Mouse (Mus musculus) cerebellum, postnatal 4 days (tissue): ENCODE data around the gene Pla2g2f.

Experiments
- DNase-seq, 2 experiments: peaks; one replicate each; pipeline ENCODE4 v3.0.0; 2022; ENCODE audit warnings: low spot score in 2 of 2, mixed read lengths in 1 of 2

The Pla2g2f gene

DNA sequence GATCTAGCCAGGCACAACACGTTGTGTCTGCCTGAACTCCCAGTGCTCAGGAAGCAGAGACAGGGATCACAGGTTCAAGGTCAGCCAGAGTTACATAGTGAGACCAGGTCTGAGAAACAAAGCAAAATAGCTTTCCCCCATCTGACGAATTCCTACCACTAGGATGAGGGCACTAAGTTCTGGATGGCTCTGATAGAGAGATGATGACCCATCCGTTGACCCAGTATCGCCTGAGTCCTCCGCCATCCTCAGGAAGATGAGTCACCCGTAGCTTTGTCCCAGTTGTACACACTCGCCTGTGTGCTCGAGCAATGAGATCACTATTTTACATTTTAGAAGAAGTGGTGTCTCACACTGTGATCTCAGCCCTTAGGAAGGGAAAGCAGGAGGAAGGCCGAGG, 4.8 kb upstream of the Pla2g2f start:
- DNase-seq, result no peak

DNA sequence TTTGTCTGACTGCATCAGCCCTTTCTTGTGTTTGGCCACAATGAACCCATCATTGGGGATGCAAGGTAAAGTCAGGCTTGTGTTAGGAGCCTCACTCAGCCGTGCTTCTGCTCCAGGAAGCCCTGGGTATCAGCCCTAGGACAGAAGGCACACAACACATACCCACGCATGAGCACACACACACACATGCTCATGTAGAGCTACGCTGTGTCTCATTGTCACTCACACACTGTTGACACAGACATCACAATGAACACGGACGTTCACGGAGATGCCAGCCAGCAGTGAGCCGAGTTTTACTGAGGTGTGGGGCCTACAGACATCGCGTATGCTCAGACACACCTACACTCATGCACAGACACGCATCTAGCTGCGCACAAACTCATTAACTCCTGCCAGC, 1.4 kb downstream of the Pla2g2f start:
- no peak for DNase-seq

DNA sequence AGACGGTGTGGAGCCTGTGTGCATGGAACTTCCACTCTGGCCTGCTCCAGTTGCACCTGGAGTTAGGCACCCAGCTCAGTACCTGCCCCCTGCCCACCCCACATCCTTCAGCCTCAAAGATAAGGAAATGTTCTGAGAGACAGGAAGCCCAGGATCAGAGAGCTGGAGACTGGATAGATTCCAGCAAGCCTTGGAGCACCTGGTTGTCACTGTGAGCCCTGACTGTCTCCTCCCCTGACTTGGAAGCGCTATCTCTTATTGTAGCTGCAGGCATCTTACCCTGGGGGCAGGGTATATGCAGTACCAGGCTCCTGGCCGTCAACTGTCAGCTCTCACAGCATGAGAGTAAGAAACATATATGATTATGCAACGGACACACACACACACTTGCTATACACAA, 2.0 kb downstream of the Pla2g2f start:
- DNase-seq, result no peak

DNA sequence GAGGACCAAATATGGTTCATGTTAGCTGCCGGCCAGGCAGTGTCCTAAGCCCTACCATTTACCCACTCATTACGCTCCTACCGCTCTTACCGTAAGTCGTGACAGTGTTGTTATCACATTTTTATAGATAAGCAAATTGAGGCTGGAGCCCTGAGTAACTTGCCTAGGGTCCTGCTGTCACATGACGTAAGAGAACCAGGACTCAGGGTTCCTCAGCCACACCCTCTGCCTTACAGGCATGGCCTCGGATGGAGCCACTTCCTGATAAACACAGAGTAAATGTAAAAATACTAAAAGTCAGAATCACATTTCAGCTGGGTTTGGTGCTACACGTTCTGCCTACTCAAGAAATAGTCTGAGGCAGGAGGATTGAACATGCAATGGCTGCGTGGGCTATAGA, 3.0 kb downstream of the Pla2g2f start:
- no peak for DNase-seq

DNA sequence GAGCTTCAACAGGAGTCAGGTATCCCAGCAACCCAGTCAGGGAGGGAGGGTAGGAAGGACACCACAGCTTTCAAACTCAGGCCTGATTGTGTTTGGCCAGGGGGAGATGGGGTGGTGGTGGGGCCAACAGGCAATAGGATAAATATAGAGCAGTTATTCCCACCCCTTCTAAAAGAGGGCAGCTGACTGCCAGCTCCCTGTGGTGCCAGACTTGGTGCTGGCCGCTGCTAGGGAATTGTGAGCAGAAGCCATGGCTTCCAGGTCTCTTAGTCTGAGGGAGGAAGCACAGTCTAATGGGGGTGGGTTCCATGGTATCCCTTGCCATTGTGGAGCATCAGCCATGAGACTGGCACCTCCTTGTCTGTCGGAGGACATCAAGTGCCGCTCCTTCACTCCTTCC, 3.8 kb downstream of the Pla2g2f start:
- no peak for DNase-seq

DNA sequence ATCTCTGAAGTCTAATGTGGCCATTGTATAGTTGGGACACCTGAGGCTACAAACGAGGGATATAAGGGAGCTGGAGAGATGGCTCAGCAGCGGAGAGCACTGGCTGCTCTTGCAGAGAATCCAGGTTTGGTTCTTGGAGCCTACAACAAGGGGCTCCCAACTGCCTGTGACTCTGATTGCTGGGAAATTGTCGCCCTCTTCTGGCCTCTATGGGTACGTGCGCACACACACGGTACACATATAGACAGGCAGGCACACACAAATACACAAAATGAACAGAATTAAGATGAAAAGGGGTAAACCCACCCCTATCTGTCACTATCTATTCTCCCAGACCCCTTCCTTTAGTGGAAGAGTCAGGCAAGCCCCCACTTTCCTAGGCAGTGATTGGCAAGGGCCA, 4.8 kb downstream of the Pla2g2f start:
- no peak for DNase-seq

DNA sequence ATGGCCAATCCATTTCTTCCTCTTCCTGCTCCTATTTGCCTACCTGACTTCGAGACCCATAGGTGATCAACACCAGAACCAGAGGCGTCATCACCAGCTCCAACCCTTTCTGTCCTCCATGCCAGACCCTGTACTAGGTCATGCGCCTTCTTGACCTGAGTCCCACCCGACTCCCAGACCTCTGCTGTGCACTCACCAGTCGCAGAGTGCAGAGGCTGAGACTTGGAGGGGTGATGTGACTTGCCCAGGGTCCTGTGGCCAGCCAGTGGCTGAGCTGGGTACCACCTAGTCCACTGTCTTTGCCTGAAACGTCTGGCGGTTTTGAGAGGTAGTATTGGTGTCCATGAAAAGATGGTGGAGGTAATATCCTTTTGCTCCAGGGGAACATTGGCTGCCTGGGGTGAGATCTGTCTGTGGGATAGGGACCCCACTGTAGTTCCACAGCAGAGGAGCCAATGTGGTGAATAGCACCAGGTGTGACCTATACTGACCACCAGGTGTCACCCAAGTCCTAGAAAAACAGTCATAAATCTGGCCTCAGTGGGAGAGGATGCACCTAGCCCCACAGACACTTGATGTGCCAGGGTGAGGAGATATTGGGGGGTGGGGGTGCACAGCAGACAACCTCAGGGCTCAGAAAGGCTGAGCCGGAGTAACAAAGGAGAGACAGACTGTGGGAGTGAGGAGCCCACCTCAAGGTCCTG, 8.9 kb downstream of the Pla2g2f start:
- DNase-seq, result peak; percentile 35 to 52

DNA sequence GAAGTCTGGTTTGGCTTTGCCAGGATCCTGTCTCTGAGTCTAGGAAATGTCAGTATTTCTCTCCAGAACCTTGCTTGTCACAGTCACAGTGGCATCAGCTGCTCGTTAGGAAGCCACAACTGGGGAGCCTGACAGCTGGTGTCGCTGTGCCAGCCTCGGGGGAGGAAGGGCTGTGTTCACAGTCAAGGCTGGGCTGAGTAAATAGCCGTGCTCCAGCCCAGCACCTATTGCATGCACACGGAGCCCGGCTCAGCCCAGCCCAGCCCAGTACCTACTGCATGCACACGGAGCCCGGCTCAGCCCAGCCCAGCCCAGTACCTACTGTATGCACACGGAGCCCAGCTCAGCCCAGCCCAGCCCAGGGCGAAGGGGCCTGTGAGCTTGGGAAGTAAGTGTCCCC, 9.6 kb downstream of the Pla2g2f start:
- DNase-seq, result no peak

DNA sequence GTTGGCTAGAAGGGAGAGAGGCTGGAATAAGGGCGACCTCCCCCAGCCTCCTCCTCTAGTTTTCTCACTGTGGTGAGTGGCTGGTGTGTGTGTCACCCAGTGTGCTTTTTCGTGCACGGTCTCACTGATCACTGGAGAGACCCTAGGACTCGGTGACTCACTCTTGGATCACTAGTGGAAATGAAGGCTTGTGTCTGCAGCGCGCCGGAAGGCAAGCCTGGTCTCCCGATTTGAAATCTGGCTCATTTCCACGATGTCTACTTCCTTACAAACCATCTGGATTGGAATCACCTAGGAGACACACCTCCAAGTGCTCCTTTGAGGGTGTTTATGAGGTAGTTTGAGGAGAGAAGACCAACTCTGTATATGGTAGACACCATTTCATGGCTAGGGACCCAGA, 10.6 kb downstream of the Pla2g2f start:
- no peak for DNase-seq

DNA sequence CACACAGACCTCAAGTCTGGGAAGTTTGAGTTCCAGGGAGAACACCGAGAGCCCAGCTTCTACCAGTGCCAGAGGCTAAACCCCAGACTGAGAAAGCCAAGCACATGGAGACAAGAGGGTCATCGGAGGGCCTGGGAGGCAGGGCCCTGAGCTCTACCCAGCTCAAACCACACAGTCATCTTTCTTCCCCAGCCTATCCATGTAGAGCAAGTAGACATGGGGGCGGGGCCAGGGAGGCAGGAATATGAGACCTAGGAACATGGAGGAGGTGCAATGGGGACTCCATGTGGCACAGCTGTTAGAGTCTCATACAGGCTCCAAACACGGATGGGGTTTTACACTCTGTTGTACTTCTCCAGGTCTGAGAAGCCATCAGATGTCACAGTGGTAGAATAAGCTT, 11.5 kb downstream of the Pla2g2f start:
- DNase-seq, result no peak

DNA sequence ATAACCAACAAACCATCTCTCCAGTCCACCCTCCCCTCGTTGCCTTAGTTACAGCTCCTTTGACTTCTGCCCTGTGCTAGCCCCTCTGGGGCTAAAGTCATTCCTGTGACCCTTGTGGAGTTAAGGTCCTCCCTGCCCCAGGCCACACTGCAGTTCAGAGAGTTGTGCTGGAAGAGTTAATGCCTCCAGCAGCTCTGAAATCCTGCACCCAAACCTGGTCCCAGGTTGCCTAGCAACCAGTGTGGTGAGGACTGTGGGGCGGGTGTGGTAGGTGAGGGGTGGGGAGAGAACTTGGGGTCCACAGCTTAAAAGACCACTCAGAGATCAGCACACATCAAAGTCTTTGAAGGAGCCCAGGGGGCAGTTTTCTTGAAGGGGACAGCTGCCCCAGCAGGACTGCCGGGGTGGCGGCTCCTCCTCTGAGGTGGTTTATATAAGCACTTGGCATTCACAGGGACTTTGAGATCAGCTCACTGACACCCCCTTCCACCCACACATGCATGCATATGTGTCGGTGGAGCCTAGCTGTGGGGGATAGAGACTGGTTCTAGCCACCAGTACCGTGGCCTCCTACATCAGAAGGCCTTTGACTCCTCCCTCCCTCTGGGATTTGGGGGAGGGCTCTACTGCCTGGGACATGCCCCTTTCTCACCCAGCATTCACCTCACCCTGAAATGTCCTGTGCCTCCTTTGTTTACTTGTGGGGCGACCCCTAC, 18.1 kb downstream of the Pla2g2f start:
- DNase-seq, result no peak

DNA sequence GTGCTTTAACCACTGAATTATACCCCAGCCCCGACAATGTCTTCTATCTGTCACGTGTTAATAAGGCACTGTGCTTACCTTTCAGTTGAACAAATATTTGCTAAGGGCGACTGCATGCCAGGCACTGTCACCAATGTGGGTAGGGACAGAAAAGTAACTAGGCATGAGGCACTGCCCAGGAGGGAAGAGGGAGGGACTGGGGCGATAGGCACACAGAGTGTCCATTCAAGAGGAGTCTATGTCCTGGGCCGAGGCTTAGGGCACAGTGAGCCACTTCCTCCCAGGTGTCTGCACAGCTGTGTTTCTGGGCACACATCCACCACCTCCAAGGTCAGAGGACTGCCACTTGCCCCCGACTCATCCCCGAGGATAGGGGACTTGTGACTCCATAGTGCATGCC, 20.4 kb downstream of the Pla2g2f start, which contains the start of gene Ubxn10:
Gene Ubxn10 (minus strand): TSS at position 137 of the 400 bp plus-strand sequence.
- DNase-seq, result no peak

DNA sequence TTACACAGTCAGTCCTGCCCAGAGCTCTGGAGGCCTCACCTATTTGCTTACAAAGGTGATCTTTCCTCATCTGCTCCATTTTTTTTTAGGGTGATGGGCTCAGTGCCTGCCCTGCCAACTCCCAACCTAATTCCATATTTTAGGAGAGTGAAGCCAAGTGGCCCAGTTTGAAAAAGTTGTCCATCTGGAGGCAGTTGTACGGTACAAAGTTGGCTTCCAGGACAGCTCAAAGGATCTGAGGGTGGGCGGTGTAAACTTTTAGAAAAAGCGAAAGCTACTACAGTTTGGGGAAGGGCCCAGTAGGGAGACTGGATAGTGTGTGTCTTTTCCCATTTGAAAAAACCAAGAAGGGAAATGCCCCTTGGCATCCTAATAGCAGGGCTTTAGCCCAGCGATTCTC, 22.6 kb downstream of the Pla2g2f start:
- no peak for DNase-seq

DNA sequence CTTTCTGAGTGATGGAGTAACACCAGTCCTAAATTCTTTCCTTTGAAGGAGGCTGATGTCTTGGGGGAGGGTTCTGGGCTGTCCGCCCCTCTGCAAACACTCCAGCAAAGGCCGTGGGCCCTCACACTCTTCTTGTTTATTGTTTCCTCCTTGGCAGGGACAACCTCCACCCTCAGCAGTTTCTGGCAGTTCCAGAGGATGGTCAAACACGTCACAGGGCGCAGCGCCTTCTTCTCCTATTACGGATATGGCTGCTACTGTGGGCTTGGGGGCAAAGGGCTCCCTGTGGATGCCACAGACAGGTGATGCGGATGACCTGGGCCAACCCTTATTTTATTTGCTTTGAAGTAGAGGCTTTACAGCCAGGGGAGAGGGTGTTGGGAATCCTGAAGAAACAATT, 23.3 kb downstream of the Pla2g2f start:
- DNase-seq, result no peak

DNA sequence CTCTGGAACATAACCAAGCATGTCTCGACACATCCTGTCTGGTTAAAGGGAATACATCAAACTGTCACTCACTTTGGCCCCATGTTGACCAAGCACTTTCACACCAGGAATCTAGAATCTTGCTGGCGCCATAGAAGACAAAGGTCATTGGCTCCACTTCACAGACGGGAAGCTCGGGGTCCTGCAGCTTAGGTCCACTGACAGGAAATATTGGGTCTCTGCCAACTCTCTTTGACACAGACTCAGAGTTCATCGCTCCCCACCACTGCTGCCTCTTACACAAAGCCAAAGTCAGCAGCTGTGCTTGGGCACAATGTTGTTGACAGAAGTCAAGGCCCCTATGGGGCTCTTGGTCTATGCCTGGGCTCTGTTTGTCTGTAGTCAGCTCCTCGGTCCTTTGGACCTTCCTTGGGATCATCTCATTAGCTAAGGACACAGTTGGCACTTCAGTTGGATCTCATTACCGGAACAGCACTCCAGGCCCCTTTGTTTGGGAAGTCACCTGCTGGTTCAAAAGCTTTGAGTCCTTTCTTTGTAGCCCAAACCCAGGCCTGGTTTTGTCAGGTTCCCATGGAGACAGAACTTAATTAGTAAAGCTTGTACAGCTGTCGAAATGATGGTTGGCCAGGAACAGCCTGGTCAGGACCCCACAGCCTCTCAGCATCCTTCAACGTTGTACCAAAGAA, 28.3 kb downstream of the Pla2g2f start:
- DNase-seq, result no peak

DNA sequence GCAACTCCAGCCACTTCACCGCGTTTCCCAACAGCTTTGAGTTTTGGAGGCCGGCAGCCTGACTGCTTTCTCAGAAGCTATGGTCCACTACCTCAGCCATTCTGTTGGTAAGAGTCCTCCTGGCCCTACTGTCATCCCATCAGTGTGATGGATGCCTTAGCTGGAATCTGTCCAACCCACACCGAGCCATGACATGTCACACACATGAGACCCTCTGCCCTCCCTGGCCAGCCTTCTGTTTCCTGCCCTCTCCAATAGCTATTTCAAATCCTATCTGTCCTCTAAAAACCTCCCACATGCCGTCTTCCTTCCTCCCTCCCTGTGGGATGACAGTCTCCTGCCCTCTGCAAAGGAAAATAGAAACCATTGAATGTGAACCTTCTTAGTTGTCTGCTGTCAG, 31.7 kb downstream of the Pla2g2f start:
- peak in 1 of 2 experiments; percentile 44 for DNase-seq

DNA sequence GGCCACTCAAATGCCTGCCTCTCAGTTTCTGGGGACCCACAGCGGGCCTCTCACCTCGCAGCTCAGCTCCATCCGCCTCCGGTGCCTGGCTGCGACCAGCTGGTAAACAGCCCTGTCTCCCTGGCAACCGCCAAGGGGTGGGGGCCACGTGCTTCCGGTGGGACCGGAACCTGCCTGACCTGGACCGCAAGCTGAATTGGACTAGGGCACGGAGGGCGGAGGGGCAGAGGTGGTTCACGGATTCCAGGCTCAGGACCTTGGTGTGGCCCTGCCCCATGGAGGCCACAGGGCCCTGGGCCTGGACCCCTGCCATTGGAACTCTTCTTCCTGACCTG, 32.3 kb downstream of the Pla2g2f start:
- peak; percentile 32 to 61 for DNase-seq

DNA sequence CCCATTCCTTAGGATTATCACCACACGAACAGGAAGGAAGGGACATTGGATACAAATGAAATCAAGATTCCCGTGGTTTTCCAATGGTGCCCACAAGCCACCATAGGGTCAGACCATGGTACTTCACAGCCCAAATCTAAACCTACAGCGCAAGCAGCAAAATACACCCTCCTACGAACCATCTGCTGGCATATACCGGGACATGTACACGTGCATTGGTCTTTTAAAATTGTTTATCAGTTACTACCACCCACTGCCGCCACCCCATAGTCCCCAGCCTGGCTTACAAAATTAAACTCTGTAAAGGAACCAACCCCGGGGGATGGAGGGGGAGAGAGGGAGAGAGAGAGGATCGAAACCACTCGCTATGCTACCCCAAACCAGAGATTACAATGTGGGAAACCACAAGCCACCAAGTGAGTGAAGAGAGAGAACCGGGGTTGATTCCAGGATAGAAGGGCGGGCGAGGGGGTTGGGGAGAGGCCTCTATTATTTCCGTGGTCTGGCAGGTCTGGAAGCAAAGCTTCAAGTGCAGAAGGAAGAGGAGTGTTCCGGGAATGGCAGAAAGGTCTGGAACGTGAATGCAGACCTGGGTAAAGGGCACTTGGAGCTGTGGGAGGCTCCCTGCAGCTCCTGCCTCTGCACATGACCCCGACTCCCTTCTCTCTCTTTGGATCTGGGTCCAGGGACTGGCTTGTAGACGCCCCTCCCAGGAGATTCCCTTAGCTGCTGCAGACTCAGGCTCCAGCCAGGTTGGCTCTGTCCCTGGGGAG, 32.9 kb downstream of the Pla2g2f start, which contains the start of gene Pla2g2c:
Gene Pla2g2c (plus strand): TSS at position 439 of the 773 bp plus-strand sequence.
- DNase-seq, result no peak

DNA sequence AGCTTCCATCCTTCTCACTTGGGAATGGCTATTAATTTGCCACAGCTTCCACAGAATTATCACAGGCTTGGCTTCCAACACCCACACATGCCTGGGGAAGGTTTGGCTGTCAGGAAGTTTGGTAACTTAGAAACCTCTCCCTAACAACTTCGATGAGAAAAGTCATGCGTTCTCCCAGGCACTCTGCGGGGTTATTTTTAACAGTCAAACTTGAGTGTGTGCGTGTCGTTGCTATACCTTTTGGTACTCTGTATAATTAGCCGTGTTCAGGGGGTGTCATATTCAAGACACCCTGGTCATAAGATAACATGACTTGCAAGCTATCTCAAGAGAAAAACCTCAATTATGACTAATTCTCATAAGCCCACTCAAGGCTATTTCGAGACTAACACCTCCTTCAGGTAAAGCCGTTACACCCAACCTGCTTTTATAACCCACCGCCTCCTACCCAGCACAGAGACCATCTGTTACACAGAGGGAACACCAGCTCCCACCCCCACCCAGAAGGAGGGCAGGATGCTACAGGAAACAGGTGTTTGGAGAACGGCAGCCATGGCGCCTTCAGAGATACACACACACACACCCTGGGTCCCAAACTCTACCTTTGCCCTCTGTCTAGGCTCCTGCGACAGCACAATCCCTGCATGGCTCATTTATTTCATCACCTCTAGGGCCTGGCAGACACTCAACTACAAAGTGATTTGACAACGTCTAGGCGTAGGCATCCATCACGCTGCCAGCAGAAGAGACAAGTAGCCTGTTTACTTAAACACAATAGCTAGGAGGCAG, 33.7 kb downstream of the Pla2g2f start:
- no peak for DNase-seq

DNA sequence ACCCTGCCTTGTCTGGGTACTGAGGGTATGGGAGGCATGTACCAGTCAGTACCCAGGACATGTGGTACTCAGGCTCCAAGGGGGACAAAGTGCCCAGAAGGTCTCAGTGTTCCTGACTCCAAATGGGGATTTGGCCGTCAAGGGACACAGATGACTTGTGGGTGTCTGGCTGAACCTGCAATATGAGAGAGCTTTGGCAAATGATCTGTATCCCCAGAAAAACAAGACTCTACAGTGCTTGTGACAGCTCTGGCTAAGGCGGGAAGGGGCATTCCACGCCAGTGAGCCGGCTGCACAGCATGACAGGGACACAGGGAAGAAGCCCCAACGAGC, 38.2 kb downstream of the Pla2g2f start:
- no peak for DNase-seq

DNA sequence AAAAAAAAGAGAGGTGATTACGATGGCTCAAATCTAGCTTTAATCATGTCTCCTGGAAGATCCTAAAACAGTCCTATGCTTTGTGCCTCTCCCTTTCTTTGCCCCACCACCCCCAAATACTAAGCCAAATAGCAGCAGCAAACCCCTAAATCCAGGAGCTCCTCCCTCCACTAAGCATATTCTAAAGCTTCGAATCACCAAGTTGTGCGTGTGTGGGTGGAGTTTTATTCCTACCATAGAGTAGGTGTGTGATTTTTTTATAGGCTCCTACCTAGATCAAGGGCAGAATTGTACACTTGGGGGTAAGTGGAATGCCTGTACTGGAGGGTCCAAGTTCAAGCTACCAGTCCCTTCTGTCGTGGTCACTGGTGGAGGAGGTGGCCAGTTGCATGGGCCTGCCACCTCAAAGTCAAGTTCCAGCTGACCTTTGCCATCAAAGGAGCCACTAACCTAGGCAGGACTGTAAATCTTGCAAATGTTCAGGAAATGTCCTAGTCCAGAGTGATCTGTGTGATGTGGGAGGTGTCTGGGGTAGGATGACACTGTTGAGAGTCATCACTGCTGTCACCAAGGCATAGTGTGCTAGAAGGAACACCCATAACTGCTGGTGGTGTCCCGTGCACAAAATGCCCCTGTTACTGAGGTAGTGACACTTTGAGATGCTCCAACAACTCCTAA, 38.7 kb downstream of the Pla2g2f start:
- DNase-seq, result no peak
